Mouse (Mus musculus): ENCODE data around the gene Gadl1.

The Gadl1 gene

DNA sequence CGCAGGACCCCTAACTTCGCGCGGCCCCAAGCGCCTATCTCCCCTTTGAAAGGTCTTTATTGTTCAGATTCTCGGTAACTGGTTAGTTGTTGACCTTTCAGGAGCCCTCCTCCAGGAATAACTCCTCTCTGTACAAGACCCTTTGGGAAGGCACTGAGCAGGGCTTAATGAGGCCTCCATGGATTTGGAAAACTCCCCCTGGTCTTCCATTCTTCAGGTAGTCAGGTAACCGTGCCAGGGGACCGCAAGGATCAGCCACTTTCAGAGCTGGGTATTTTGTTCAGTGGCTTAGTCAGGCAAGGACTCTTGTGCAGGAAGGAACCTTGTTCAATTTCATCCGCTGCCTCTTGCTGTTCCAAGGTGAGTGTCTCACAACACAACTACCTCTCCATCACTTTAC lies at the start of gene Gadl1:
TSS of gene Gadl1 (plus strand) at position 301 of the 400 bp plus-strand sequence.
- no peak for DNase-seq

DNA sequence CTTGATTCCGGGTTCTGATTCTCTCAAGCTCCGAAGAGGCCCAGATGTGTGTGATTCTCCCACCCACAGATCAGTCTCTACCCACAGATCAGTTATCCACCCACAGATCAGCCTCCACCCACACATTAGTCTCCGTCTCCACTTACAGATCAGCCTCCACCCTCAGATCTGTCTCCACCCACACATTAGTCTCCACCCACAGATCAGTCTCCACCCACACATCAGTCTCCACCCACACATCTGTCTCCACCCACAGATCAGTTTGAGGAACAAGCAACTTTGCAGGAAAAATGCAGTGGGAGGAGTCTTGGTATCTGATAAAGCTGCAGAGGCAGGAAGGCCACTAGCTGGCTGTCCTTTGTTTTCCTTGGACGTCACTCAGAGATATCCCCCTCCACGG lies 46.5 kb upstream of the Gadl1 start:
- no peak for DNase-seq

DNA sequence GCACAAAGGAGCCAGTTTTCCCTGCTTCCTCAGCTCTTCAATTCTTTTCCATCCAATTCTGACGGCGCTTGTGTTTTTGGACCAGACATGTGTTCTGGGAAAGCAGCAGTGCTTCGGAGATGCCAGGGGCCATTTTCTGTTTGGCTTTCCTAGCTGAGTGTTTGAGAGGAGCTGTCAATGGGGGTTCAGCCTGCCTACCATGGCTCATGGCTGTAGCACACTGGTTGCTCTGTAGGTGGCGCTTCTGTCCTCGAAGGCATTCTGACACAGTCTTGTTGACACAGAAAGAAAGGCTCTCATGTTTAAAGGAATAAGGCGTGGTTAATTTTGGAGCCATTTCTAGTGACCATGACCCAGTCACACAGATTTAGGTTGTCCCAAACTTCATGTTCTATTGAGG lies 45.9 kb upstream of the Gadl1 start:
- DNase-seq: no peak

DNA sequence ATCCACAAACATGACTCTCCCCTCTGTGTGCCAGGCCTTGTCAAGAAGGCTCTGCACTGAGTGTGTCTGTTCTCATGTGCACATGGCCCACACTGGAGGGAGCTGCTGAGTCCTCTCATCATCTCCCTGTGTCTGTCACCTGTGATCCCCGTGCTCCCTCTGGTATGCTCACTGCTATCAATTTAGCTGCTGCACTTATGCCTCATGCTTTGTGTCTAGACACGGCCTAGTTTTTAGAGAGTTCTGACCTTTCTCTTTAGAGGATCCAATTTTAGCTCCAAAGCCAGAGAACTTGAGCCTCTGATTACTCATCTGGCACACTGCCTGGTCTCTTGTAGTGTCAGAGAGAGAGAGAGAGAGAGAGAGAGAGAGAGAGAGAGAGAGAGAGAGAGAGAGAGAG lies 42.0 kb upstream of the Gadl1 start:
- DNase-seq: no peak

GRCm38 (mm10) chr9:115870168-115870567 lies 39.1 kb upstream of the Gadl1 start:
- DNase-seq: no peak

DNA sequence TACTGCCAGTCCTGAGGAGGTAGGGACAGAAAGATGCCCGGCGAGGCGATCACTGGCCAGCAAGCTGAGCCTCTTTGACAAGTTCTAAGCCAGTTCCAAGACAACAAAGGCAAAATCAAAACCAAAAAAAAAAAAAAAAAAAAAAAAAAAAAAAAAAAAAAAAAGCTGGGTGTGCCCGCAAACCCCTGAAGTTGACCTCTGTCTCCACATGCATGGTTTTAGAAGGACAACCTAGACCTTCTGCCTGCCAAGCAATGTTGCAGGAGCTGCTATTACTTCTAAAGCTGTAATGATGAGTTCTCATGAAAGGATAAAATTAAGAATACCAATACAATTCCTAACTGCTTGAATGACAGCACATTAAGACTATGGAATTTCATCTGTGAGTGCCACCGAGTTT lies 38.6 kb upstream of the Gadl1 start:
- DNase-seq: no peak

DNA sequence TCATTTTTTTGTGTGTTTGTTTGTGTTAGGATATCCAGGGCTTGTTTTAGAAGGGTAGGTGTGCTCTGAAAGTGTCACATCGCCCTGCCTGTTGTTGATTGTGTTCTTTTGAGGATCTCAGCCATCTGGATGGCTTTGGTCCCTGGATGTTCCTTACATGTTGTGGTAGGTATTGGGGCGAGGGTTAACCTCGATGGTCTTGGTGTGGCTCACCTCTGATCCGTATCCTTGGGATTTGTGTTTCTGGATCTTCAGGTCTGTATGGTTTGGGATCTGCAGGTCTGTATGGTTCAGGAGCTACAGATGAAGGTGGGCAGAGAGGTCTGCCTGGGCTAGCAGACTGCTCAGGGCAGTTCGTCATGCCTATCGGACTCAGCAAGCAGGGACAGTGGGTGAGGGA lies 28.8 kb upstream of the Gadl1 start:
- no peak for DNase-seq

DNA sequence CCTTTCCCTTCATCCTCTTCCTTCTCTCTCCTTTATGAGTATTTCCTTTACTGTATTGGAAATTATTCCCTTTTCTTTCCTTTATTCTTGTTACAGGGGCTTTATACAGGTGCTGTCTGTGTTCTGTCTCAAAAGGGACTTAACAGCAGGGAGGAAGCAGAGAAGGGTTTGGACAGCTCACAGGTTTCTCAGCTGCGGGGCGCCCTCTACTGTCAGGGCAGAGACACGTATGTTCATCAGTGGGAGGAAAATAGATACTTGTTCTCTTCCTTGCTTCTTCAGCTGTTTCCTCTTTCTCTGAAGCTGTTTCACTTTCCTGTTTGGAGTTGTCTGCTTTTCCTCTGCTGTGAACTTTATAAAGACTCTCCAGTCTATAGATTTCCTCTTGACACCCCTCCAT lies 28.1 kb upstream of the Gadl1 start:
- peak in 1 of 2 experiments; percentile 18 for DNase-seq

- DNase-seq: no peak
These were observed 26.5 kb upstream of the Gadl1 start for GRCm38 (mm10) chr9:115882627-115883200.

GRCm38 (mm10) chr9:115883413-115883812 lies 25.8 kb upstream of the Gadl1 start:
- no peak for DNase-seq

GRCm38 (mm10) chr9:115887571-115887970 lies 21.7 kb upstream of the Gadl1 start:
- DNase-seq: no peak

- no peak for DNase-seq
These were observed 16.1 kb upstream of the Gadl1 start for GRCm38 (mm10) chr9:115893131-115893530.

DNA sequence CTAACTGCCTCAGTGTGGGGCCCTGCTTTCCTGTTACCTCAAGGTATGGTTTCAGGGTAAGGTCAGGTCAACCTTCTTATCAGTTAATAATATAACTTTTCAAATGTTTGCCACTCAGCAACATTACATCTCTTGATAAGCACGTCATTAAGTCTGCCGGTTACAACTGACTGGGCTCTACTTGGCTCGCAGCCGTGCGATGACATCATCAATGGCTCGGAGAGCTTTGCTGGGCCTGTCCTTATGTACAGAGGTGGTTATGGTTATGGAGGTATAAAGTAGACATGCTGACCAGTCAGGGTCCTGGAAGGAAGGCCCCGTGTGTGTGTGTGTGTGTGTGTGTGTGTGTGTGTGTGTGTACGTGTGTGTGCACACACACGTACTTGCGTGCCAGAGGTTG lies 15.3 kb upstream of the Gadl1 start:
- peak; percentile 4 to 8 for DNase-seq

- no peak for DNase-seq
These were observed 930 bp upstream of the Gadl1 start for GRCm38 (mm10) chr9:115908325-115908724.

- no peak for DNase-seq
These were observed 4.8 kb downstream of the Gadl1 start for GRCm38 (mm10) chr9:115914006-115914405.

GRCm38 (mm10) chr9:115915586-115916270 lies 6.5 kb downstream of the Gadl1 start:
- no peak for DNase-seq

DNA sequence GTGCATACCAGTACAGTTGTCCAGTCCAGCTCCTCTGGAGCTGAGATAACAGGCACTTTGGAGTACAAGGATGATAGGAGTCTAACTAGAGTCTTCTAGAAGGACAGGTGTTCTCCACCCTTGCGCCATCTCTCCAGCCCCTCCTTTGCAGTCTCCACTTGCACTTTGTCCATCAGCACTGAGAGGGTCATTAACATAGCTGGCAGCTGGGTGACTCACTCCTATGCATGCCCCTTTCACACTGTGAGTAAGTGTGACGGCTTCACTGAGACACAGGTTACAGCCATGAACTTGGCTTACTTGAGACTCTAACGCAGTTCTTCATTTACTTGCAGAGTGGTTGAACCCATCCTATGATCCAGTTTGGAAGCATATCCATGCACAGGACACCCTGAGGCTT lies 10.5 kb downstream of the Gadl1 start:
- DNase-seq: no peak

GRCm38 (mm10) chr9:115922662-115923061 lies 13.4 kb downstream of the Gadl1 start:
- DNase-seq: no peak

GRCm38 (mm10) chr9:115924094-115924493 lies 14.8 kb downstream of the Gadl1 start:
- DNase-seq: no peak

- DNase-seq: no peak
These were observed 22.5 kb downstream of the Gadl1 start for GRCm38 (mm10) chr9:115931803-115932202.

DNA sequence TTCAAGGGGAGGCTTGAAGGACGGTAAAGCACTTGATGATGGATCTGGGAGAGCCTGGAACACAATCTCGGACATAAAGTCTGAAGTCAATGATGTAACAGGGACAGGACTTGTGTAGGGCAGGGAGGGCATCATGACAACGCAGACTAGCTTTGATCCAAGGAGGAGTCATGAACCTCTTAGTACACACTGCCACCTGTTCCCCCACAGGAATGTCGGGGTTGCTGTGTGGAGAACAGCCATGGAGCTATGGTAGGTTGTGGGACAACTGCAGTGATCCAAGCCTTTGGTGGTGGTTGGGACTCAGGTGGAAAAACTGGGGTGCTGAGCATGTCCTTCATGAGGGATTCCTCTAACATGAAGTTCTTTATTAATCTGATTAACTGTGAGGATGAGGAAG lies 23.5 kb downstream of the Gadl1 start:
- no peak for DNase-seq

DNA sequence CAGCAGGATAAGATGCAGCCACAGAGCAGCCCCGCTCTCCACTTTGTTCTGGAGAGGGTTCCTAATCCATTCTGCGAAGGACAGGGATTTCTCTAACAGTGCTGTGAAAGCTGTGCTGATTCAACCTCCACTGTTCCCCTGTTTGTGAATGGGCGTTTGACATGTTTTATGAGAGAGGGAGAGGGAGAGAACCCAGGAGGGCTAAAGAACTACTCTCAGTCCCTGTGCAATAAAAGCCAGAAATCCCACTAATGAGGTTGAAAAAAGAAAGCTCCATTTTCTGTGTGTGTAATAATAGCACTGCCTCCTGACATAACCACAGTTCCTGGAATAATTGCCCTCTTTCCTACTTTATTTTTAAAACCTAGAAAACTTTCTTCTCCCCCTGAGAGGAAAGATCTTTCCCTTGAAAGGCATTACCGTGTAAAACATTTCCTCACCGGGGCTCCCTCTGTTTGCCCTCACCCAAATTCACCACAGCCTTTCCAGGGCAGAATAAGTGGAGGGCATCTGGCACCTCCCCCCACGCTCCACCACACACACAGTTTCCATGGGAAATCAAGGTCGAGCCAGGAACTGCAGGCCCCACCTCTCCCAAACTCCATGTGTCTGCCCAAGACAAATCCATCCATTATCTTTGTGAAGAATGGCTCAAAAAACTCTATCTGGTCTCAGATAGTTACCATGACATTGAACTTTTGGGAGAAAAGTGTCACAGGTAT lies 24.1 kb downstream of the Gadl1 start:
- DNase-seq: no peak

DNA sequence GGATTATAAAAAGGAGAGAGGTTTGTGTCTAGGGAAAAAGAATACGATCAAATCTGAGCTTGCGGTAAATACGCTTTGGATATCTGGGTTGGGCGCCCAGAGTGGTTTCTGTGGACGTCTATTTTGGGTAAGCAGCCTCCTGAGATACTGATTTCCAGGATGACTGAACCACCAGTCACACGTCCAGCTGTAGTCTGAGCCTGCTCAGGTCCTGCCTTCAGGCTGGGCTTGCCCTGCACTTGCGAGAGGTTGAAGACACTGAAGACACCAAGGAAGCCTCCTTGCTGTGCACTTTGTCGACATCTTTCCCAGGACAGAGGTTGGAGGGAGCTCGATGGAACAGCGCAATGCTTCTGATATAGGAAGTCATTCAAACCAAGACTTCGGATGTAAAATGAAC lies 25.0 kb downstream of the Gadl1 start:
- no peak for DNase-seq

- no peak for DNase-seq
These were observed 27.1 kb downstream of the Gadl1 start for GRCm38 (mm10) chr9:115936350-115936749.

Data from kidney, adult 8-10 months (tissue).